Mouse (Mus musculus): ENCODE measurements at regions not wholly inside any gene's neighbourhood (a gene's known extent, or its start where the extent isn't known, plus 50 kb on each side); places are given as distances from the start of the nearest gene placed in this dataset.

DNA sequence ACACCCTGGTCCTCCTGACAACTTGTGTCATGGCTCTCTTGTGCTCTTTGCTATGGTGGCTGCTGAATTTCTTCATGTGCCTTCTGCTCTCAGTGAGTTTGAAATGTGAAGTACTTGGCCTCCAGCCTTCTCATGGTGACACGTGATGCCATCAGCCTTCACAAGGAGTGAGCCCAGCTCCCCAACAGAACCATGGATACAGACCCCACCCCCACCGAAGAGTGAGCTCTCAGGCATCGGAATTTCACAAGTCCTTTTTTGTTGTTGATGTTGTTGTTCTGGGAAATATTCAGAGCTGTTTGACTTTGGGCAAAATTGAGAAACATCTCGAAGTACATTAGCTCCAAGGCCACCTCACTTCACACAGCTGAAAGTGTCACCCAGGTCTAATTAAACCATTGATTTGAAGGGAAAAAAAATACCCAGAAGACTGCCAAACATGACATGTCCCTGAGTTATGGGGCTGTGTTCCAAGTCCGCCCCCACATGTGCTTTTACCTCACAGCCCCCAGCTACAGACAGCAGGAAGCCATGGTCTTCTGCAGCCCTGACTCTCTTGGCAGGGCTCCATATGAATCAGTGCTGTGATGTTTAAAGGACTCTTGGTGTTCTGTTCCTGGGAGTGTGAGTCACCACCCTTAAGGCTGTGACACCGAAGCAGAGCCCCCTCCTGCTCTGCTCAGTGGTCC lies 205.2 kb upstream of the A230072I06Rik start:
- no peak for DNase-seq (ENCODE audit: low read depth, low spot score)

DNA sequence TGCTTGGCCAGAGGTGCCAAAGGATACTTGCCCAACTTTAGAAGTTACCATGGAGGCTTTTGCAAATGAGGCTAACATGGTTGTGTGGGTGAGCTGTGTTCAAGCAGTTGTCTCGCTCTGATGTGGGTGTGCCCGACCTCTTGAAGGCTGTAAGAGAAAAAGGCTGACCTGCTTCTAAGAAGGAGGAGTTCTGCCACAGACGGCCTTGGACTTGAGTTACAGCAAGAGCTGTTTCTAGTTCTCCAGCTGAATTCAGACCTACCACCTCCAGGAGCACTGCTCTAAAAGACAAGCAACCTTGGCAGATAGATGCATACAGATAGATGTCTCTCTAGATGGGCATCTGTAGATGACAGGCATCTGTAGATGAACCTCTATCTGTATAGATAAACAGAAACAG lies 202.7 kb upstream of the A230072I06Rik start:
- DNase-seq (ENCODE audit: low read depth, low spot score): no peak

DNA sequence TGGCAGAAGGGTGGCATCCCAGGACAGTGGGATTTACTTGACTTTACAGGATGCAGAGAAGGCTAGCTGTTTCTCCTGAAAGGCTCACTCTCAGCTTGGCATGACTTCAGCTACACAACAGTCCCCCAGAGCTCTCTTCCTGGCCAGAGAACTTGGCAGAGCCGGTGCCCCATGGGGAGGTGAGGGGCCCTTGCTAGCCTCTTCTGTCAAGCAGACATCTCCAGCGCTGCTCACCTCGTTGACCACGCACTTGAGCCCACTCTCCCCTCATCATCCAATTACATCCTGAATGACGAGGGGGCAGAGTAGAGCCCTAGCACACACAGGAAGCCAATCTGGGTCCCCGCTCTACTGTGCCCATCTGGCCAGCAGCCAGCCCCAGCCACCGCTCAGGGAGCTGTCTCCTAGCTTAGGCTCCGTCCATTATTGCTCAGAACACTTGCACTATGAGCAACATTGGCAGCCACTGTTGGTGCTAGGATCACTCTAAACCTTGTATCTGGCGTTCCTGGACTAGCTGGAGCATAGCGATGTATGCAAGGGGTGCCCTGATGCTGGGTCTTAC lies 201.7 kb upstream of the A230072I06Rik start:
- DNase-seq (ENCODE audit: low read depth, low spot score): no peak

DNA sequence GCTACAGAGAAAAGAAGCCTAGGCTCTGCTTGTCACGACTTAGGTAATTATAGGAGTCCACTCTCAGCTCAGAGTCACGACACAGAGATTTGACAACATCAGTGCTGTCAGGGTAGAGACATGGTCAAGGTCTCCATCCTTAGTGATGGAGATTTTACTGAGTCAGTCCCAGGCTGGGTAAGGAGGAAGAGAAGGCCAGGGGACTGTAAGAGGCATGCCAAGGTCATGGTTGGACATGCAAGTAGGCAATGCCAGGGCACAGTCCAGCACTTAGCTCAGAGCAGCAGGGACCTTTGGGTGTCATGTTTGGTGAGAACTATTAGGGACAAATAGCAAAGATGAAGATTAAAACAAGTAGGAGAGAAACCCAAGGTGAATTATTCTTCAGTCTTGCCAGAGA lies 200.7 kb upstream of the A230072I06Rik start:
- no peak for DNase-seq (ENCODE audit: low read depth, low spot score)

DNA sequence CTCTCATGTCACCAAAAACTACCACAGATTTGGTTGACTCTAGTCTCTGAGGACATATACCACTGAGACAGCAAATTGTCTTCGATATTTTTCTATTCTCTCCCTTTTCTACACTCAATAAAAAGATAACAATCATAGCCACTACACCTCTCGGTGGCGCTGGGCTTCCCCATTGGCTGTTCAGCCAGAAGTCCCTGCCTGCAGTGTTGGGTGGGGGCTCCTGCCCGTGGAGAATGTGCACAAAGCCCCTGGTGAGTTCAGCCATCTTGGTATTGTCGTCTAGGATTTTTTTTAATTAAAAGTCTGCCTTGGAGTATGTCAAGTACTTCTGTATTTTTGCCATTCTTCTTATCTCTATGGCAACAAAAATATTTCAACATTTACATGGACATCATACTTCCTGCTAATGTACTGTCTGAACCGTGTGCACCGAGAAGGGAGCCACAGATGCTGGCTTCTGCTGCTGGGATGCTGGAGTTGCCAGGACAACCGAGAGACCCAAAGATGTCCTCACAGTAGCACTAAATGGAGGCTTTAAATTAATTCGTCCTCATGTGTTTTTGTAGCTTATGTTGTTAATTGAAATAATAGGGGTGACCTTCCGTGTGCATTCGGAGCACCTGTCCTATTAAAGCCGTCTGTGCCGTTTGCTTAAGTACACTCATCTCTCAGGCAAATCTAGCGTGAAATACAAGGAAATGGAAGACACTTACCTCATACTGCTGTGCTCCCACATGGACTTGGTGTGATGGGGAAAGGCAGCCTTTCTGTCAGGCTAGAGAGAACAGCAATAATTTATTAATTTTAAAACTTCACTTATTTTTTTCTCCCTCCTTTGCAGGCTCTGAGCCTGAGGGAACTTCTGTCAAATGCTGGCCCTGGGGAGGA lies 199.7 kb upstream of the A230072I06Rik start:
- DNase-seq (ENCODE audit: low read depth, low spot score): no peak

DNA sequence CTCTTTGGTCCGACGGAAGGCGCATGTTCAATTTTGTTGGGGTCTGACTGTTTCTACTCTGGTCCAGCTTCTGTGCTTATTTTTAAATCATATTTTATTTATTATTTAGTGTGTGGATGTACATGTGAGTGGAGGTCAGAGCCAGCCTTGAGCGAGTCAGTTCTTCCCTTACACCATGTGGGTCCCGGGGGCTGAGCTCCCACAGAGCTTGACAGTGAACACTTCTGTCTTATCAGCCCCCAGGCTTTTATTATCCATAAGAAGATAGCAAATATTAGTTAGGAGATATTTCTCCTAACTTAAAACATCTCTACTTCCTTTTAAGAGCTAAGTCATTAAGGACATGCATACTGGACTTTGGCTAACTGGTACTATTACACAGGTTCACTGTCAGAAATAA lies 197.1 kb upstream of the A230072I06Rik start:
- no peak for DNase-seq (ENCODE audit: low read depth, low spot score)

DNA sequence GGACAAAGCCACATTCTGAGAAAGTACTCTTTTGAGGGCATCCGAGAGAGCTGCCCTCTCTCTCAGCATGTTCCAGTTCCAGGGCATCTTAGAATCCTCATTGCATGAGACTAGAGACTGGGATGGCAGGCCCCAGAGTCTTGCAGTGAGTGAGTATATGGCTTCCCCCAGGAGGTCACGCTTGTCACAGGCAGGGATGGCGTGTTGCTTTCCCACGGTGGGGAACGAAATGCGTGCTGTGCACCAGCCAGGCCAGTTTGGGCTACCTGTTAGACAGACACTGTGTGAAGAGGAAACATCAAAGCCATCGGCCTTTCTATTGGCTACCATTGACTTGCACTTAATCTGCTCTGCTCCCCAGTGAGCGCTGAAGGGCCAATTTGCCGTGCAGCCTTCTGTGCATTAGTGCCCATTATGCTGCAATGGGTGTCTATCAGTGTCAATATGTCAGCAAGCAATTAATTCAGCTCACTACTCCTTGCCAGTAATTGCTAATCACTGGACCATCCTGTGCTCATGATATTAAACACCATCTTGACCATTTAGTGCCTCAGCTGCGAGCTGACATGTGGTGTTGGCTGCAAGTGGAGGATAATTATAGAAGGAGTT lies 191.3 kb upstream of the A230072I06Rik start:
- DNase-seq (ENCODE audit: low read depth, low spot score): no peak

DNA sequence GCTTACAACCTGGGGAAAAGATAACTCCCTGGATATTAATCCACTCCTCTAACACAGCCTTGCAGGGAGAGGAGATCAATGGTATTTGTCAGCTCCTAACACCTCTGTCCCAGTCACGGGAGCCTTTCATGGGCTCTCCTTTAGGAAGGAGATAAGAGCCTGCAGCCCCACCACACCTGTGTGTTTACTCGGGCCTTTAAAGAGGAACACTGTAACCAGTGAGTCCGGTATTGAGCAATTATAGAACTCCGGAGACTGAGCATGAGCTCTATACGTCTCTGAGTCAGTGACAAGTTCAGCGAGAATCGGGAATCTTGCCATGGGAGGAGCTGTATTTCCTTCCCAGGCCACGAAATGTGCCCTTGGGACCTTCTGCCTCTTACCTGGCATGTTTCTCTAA lies 178.5 kb upstream of the A230072I06Rik start:
- DNase-seq (ENCODE audit: low read depth, low spot score): no peak

DNA sequence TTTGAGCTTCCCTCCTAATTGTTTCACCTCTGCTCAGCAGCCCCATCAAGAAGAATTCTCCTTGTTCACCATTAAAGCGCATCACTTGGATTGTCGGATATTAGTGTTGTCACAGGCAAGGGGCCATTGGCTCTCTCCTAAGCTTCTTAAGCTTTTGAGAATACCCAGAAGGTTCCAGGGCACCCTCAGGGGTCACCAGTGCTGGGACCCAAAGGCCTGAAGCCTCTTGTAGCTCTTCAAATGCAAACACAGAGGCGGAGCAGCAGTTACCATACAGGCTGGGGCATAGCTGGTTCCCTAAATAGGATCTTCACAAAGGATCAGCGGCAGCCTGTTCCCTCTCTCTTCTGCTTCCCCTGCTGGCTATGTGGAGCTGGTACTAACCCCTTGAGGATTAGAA lies 175.3 kb upstream of the A230072I06Rik start:
- no peak for DNase-seq (ENCODE audit: low read depth, low spot score)

DNA sequence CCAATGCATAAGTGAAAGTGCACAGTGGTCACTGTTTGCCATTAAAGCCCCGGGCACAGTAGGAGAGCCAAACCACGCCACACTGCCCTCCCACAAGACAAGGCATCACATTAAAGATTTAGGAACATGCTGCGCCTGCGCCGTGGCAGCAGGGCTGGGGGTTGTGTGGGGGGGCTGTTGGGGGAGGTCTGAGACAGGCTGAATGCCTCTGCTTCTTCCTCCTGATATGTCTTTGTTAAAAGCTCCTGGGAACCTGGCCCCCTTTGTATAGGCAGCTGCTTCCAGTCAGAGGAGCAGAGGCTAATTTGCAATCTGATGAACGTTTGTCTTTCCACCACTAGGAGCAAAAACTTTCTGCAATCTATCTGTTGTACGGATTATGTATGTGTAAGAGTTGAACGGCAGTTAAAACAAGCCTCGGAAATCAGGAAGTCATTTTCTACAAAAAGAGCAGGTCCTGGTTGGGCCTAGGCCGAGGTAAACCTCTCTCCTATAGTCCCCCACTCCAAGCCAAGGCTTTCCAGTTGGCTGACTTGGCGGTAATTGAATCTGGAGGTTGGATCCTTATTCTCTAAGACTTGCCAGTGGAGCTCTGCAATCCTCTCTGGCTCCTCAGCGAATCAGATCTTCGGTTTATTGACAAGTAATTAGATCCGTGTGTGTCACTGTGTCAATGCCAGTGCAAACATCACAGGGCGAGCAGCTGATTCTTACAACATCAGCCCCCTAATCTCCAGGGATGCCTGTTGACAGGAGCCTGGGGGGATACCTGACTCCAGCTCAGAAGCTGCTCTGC lies 173.3 kb upstream of the A230072I06Rik start:
- DNase-seq (ENCODE audit: low read depth, low spot score): no peak

DNA sequence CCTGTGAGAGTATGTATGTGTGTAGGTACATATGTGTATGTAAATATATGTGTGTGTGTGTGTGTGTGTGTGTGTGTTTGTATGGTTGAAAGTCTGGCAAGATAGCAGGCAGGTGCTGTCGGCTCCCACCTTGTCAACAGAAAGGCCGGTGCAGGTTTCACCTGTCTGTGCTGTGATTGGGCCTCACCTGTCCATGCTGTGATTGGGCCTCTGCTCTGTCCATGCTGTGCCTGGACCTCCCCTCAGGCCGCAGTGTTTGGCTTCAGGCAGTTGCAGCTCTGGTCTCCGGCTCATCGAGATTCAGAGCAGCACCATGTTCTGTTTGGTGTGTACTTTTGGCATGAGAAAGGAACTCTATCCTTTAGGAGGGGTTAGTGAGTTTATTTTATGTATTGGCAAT lies 170.0 kb upstream of the A230072I06Rik start:
- no peak for DNase-seq (ENCODE audit: low read depth, low spot score)

DNA sequence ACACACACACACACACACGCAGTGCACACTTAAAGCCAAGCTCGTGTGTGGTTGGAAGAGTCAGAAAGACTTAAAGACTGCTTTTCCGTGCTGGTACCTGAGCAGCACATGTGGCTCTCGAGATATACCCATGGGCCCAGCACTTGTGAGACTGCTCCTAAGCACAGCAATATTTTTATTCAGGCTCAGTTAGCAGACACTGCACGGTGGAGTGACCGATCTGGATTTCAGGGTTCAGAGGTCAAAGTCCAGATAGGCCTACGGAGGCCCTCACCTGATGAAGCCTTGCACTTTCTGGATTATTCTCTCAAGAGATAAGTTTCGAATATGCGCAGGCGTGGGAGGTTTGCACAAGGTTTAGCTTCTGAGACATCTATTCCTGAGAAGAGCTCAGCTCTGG lies 167.0 kb upstream of the A230072I06Rik start:
- DNase-seq (ENCODE audit: low read depth, low spot score): no peak

DNA sequence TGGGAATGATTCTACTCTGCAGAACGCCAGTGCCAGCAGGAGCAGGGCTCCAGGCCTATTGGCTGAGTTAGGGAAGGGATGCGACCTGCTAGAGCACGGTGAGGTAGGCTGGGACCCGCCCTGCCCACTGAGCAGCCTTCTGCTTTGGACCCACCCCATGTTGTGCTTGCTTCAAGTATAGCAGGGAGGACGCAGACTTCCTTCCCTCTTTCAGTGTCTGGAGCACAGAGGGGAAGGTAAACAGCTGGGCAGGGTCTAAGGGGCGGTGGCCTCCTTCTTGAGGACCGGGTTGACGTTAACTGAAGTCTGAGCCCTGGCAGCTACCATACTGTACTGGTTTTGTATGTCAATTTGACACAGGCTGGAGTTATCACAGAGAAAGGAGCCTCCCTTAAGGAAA lies 165.6 kb upstream of the A230072I06Rik start:
- DNase-seq (ENCODE audit: low read depth, low spot score): no peak

DNA sequence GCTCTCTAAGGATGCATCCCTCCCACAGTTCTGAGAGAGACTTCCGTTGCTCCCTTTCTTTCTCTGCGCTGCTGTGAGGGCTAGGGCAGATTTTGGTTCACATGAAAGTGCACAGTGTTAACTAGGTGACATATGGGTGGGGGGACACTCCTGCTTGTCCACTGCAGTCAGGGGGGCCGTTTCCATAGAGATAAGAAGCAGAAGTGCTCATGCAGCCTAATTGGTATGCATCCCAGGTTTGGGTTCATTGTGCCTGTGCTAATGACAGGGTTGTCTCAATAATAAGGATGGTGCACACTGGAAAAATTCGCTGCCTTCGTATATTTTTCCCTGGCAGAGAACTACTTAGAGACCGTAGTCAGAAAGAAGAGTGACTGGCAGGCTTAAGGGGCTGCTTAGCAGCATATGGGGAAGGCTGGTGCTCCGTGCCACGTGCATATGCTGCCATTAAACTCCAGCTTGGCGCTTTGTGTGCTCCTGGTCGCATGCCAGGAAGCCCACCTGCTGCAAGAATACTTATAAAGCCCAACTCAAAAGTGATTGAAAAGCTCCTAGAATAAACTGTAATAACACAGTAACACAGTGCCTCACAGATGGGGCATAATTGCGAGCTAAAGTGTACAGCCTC lies 152.1 kb upstream of the A230072I06Rik start:
- DNase-seq (ENCODE audit: low read depth, low spot score): no peak

DNA sequence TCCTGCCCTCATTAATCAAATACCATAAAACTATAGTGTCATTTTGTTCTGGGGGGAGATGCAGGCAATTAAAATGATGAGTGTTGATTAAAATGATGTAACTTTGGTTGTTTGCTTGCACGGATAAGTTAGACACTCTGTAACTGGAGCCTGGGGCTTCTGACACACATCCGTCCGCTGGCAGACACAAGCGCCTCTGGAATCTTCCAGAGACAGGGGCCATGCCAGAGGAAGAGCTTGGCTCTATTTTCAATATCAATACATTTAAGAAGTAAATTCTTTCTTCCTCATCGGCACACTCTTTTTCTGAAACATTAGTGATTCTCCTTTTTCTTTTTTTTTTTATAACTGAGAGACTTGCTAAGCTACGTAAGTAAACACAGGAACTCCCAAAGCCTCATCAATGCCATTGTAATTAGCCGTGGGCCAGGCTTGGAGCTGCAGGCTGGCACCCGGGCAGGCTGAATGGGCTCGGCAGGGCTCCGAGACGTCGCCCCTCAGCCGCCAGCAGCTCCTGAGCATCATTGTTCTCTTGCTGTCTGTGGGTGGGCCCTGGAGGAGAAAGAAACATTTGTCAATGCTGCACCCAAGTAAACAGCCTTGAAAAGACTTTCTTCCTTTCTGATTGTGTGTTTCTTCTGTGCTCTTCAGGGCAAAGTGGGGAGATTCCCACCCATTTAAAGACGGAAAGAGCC lies 151.4 kb upstream of the A230072I06Rik start:
- DNase-seq (ENCODE audit: low read depth, low spot score): no peak

DNA sequence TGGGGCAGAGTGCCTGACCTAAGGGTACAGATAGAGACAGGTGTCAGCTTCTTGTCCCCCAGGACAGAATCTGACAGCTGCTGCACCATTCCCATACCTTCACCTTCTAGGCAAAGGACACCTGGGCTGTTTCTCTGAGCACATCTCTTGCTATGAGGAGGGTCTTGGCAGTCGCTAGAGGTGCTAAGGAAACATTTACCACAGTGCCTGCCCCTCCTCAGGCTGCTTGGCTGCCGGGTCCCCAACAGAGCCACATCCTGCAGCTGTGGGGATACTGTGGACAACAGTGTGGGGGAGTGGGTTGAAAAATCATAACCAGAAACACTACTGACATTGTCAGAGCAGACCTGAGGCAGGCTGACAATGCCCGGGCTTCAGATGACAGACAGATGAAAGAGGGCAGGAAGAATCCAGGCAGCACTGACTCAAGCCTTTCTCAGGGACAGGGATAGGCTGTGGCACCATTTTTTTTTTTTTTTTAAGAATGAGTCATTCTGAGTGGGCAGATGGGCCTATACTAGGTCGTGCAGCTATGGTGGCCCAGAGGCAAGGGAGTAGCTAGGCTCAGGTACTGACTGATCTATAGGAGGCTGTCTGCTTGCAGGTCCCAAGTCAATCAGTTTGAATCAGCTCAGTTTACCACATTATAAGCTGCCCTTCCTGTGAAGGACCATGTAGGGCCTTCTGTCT lies 150.7 kb upstream of the A230072I06Rik start:
- no peak for DNase-seq (ENCODE audit: low read depth, low spot score)

DNA sequence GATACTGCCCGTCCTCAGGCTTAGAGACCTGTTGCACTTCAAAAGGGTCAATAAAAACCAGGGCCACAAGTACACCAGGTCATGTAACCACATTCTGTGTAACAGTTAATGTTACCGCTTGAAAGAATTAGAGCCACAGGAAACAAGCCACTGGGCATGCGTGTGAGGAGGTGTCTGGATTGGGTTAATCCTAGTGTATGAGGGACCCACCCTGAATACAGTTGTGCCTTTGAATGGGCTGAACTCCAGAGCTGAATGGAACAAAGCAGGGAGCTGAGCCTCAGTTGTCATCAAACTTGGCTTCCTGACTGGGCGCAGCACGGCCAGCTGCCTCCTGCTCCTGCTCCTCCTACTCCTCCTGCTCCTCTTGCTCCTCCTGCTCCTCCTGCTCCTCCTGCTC lies 148.0 kb upstream of the A230072I06Rik start:
- no peak for DNase-seq (ENCODE audit: low read depth, low spot score)

DNA sequence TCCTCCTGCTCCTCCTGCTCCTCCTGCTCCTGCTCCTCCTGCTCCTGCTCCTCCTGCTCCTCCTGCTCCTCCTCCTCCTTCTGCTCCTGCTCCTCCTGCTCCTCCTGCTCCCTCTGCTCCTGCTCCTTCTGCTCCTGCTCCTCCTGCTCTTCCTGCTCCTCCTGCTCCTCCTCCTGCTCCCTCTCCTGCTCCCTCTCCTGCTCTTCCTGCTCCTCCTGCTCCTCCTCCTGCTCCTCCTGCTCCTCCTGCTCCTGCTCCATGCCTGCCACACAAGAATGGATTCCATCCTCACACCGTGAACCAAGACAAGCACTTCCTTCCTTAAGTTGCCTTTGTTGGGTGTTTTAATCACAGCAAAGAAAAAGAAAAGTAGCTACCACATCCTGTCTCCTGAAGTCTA lies 144.4 kb upstream of the A230072I06Rik start:
- DNase-seq (ENCODE audit: low read depth, low spot score): no peak

DNA sequence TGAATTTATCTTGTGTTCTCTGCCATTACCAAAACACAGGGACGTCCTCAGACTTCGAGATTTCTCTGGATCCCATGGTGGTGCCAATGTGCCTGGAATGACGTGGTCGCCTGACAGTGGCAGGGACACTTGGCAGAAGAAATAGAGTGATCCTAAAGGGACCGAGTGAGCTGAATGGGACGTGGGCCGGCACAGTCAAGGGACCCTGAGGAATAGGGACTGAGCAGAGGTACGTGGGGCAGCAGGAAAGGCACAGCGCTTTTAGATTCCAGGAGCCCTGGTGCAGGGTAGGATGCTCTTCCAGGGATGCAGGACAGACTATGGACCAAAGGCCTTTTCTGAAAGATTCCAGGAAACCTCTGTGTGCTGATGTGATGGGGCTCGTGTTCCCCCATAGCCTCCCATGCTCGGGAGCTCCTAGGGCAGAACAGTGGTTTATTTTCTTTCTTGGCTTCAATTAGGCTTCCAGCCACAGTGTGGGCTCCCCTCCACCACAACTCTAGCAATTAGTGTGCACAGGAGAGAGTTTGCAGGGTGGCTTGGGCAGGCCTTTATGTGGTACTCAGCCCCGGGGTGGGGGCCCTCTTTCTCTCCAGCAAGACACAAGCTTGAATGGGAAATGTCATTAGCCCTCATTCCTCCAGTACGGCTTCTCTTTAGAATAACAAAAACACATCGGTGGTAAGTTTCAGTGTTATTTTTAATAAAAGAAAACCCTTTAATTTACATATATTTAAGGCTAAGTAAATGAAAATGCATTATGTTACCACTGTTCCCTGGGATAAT lies 143.0 kb upstream of the A230072I06Rik start:
- no peak for DNase-seq (ENCODE audit: low read depth, low spot score)
